Mouse (Mus musculus): Measurements from ENCODE around the gene Fam214b. TPM values are rescaled to one million over a fixed set of nuclear protein-coding genes. Genes with fewer than 3 reads are reported as not detected.

Fam214b gene
- polyA plus RNA-seq (2015; fragmentation: Nextera tagmentation; extraction: Ambion mirVana): 44.8 and 45.3 TPM in 2 replicates

- 0% methylated on average over 33 of the region's 33 CpGs for WGBS
- H3K4me2 ChIP-seq (replicated peaks): peak within 1 kb of the TSS; percentile 81
- ATAC-seq (replicated peaks): peak; percentile 86
- H3K9me3 ChIP-seq: no peaks in the 10 kb centered on the region
- H3K36me3 ChIP-seq: no peaks in the 10 kb centered on the region
- H3K9ac ChIP-seq (replicated peaks): peak within 1 kb of the TSS; percentile 66
- H3K4me3 ChIP-seq: peak within 1 kb of the TSS; percentile 71
- H3K27me3 ChIP-seq: no peaks in the 10 kb centered on the region
- H3K4me1 ChIP-seq: peaks cover 35% of the 10 kb centered on the region
- peak within 1 kb of the TSS; percentile 93 for H3K27ac ChIP-seq (replicated peaks)
Observed at GRCm38 (mm10) chr4:43045659-43046302, at the start of gene Fam214b. Fam214b (minus strand) TSS chr4:43046220.

DNA sequence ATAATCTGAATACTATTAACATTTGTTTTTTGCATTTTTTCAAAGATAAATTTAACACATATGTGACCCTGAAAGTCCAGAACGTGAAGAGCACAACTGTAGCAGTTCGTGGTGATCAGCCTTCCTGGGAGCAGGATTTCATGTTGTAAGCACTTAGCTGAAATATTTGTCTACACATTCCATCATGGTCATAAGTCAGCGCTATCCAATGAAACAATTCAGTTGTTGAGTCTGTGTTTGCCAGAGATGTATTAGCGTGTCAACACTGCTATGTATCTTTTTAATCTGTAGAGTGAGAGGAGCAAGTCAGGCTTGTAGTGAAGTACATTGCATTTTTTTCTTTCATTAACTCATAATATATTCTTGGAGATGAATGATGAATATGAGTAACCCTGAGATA is 45.2 kb upstream of the Fam214b start:
- H3K9me3 ChIP-seq: no peaks in the 10 kb centered on the region
- H3K9ac ChIP-seq (replicated peaks): no peak overlapping the region
- H3K27ac ChIP-seq (replicated peaks): no peak overlapping the region
- H3K36me3 ChIP-seq: no peaks in the 10 kb centered on the region
- no peak for ATAC-seq (replicated peaks)
- no peaks in the 10 kb centered on the region for H3K4me1 ChIP-seq
- 92% methylated on average over 4 of the region's 4 CpGs for WGBS
- no peak overlapping the region for H3K4me2 ChIP-seq (replicated peaks)
- no peak overlapping the region for H3K4me3 ChIP-seq
- H3K27me3 ChIP-seq: no peaks in the 10 kb centered on the region

- Histone ChIP-seq H3K9ac (replicated peaks) (no peak overlapping the region), H3K27me3 (no peaks in the 10 kb centered on the region), H3K4me2 (replicated peaks) (no peak overlapping the region), H3K9me3 (no peaks in the 10 kb centered on the region), H3K27ac (replicated peaks) (no peak overlapping the region), H3K4me3 (no peak overlapping the region), H3K4me1 (no peaks in the 10 kb centered on the region), H3K36me3 (no peaks in the 10 kb centered on the region)
- no peak for ATAC-seq (replicated peaks)
- WGBS: 93% methylated on average over 2 of the region's 2 CpGs
Observed at GRCm38 (mm10) chr4:43089950-43090349, 43.9 kb upstream of the Fam214b start.

- WGBS: 85% methylated on average over 2 of the region's 2 CpGs
- H3K9ac ChIP-seq (replicated peaks): no peak overlapping the region
Observed at GRCm38 (mm10) chr4:43082458-43082857, 36.4 kb upstream of the Fam214b start.

DNA sequence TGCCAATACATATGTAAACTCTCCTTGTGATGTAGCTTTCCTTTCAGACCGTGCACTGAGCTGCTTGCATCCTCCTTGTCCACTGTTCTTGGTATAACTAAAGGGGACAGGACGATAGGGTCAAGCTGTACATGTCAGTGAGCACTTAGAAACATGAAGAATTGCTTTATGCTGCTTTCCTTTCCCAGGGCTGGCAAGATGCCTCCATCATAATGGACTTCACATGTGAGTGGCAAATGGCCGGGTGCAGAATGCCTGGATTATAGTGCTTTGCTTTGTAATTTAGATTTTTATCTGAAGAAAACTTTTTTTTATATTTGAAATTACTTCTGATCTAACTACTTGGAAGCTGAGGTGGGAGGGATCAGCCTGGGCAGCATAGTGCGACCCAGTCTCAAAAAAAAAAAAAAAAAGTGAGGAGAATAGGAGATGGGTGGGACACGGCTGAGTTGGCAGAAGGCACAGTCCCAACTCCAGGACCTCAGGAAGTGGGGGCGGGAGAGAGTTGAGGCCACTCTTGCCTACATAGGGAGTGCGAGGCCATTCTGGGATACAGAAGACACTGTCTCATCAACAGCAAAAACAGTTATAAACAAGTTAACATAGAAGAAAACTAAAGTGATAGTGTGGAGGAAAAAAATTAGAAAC is 32.2 kb upstream of the Fam214b start:
- WGBS: 51% methylated on average over 7 of the region's 7 CpGs
- Histone ChIP-seq H3K4me1 (no peaks in the 10 kb centered on the region), H3K27ac (replicated peaks) (no peak overlapping the region), H3K27me3 (no peaks in the 10 kb centered on the region), H3K9ac (replicated peaks) (no peak overlapping the region), H3K4me3 (no peak overlapping the region), H3K9me3 (no peaks in the 10 kb centered on the region), H3K4me2 (replicated peaks) (no peak overlapping the region), H3K36me3 (no peaks in the 10 kb centered on the region)
- ATAC-seq (replicated peaks): no peak

More at GRCm38 (mm10) chr4:43082458-43082857, 36.4 kb upstream of the Fam214b start:
- Histone ChIP-seq H3K4me3 (no peak overlapping the region), H3K4me1 (no peaks in the 10 kb centered on the region), H3K4me2 (replicated peaks) (no peak overlapping the region), H3K9me3 (no peaks in the 10 kb centered on the region), H3K36me3 (no peaks in the 10 kb centered on the region), H3K27me3 (no peaks in the 10 kb centered on the region), H3K27ac (replicated peaks) (no peak overlapping the region)
- no peak for ATAC-seq (replicated peaks)

GRCm38 (mm10) chr4:43074923-43075322 is 28.9 kb upstream of the Fam214b start:
- Histone ChIP-seq H3K4me3 (no peak overlapping the region), H3K4me2 (replicated peaks) (no peak overlapping the region), H3K27ac (replicated peaks) (no peak overlapping the region), H3K27me3 (no peaks in the 10 kb centered on the region), H3K9me3 (no peaks in the 10 kb centered on the region), H3K9ac (replicated peaks) (no peak overlapping the region), H3K4me1 (no peaks in the 10 kb centered on the region), H3K36me3 (no peaks in the 10 kb centered on the region)
- no peak for ATAC-seq (replicated peaks)

DNA sequence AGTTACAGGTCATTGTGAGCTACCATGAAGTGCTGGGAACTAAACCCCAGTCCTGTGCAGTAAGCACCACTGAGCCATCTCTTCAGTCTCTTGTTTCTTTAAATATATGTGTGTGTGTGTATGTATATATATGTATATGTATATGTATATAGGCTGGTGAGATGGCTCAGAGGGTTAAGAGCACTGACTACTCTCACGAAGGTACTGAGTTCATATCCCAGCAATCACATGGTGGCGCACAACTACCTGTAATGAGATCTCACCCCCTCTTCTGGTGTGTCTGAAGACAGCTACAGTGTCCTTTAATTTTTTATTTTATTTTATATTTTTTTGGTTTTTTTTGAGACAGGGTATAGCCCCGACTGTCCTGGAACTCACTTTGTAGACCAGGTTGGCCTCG is 19.5 kb upstream of the Fam214b start:
- ATAC-seq (replicated peaks): no peak

GRCm38 (mm10) chr4:43060286-43060685 is 14.3 kb upstream of the Fam214b start:
- 30% methylated on average over 3 of the region's 3 CpGs for WGBS
- Histone ChIP-seq H3K4me3 (peak overlapping the region; percentile 68), H3K36me3 (no peaks in the 10 kb centered on the region), H3K4me1 (peaks cover 21% of the 10 kb centered on the region; the same call in 1 of the 2 replicates), H3K27ac (replicated peaks) (no peak overlapping the region), H3K27me3 (no peaks in the 10 kb centered on the region), H3K9me3 (no peaks in the 10 kb centered on the region), H3K9ac (replicated peaks) (no peak overlapping the region), H3K4me2 (replicated peaks) (peak overlapping the region; percentile 69; the same call in 1 of the 2 replicates)
- ATAC-seq (replicated peaks): no peak

More for the DNA sequence above, 19.5 kb upstream of the Fam214b start:
- 95% methylated on average over 4 of the region's 4 CpGs for WGBS
- no peak overlapping the region for H3K27ac ChIP-seq (replicated peaks)
- H3K36me3 ChIP-seq: no peaks in the 10 kb centered on the region
- no peak overlapping the region for H3K4me2 ChIP-seq (replicated peaks)
- H3K9me3 ChIP-seq: no peaks in the 10 kb centered on the region
- no peak overlapping the region for H3K4me3 ChIP-seq
- peaks cover 5% of the 10 kb centered on the region; the same call in 1 of the 2 replicates for H3K4me1 ChIP-seq
- no peak overlapping the region for H3K9ac ChIP-seq (replicated peaks)
- no peaks in the 10 kb centered on the region for H3K27me3 ChIP-seq

DNA sequence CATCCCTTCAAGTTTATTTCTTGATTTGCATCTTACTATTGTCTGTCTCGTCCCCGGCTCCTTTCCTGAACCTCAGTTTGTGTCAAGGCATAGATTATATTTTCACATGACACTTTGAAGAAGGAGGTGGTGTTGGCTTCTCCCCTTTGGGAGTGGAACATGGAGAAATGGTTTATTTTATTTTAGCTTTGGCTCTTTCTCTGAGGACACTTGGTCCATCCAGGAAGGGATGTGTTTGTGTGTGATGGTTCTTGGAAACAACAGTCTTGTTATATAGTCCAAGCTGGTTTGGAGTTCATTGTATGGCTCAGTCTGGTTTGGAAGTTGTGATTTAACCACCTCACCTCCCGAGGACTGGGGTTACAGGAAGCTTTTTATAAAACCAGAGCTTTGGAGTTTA is 13.7 kb upstream of the Fam214b start:
- Histone ChIP-seq H3K9ac (replicated peaks) (peak overlapping the region; percentile 59; the same call in 1 of the 2 replicates), H3K27ac (replicated peaks) (no peak overlapping the region), H3K4me3 (peak overlapping the region; percentile 68), H3K27me3 (no peaks in the 10 kb centered on the region), H3K4me1 (peaks cover 21% of the 10 kb centered on the region; the same call in 1 of the 2 replicates), H3K4me2 (replicated peaks) (peak overlapping the region; percentile 69), H3K36me3 (no peaks in the 10 kb centered on the region), H3K9me3 (no peaks in the 10 kb centered on the region)
- ATAC-seq (replicated peaks): no peak
- WGBS: 31% methylated on average over 3 of the region's 3 CpGs

GRCm38 (mm10) chr4:43058753-43059654 is 13.0 kb upstream of the Fam214b start, which contains the start of gene Unc13b:
Unc13b (plus strand) TSS chr4:43058953.
- ATAC-seq (replicated peaks): peak; percentile 99
- peak within 1 kb of the TSS; percentile 68 for H3K4me3 ChIP-seq
- peak within 1 kb of the TSS; percentile 88 for H3K27ac ChIP-seq (replicated peaks)
- H3K4me1 ChIP-seq: peaks cover 21% of the 10 kb centered on the region; the same call in 1 of the 2 replicates
- no peaks in the 10 kb centered on the region for H3K27me3 ChIP-seq
- no peaks in the 10 kb centered on the region for H3K36me3 ChIP-seq
- peak within 1 kb of the TSS; percentile 69 for H3K4me2 ChIP-seq (replicated peaks)
- H3K9me3 ChIP-seq: no peaks in the 10 kb centered on the region
- H3K9ac ChIP-seq (replicated peaks): peak within 1 kb of the TSS; percentile 59
- WGBS: under 1% methylated on average over 84 of the region's 90 CpGs

- Histone ChIP-seq H3K36me3 (no peaks in the 10 kb centered on the region), H3K27ac (replicated peaks) (peak overlapping the region; percentile 88), H3K9ac (replicated peaks) (peak overlapping the region; percentile 33)
Observed at GRCm38 (mm10) chr4:43058392-43058752, 12.4 kb upstream of the Fam214b start.

DNA sequence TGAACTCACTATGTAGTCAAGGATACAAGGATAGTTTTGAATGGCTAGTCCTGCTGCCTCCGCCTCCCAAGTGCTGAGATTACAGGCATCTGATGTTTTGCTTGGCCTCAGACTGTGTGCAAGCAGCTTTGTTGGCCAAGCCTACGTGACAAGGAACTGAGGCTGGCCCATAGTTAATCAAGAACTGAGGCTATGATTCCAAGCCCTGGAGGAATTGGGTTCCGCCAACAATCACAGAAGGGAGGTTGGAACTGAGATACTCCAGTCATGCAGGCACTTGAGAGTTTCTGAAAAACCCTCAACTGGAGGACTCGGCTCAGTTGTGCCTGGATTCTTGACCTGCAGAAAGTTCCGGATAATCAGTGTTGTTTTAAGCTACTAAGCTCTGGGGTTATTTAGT is 11.6 kb upstream of the Fam214b start:
- WGBS: 91% methylated on average over 5 of the region's 5 CpGs
- no peaks in the 10 kb centered on the region for H3K27me3 ChIP-seq
- H3K27ac ChIP-seq (replicated peaks): no peak overlapping the region
- ATAC-seq (replicated peaks): no peak
- no peak overlapping the region for H3K4me2 ChIP-seq (replicated peaks)
- H3K4me3 ChIP-seq: no peak overlapping the region
- H3K4me1 ChIP-seq: peaks cover 21% of the 10 kb centered on the region; the same call in 1 of the 2 replicates
- H3K9ac ChIP-seq (replicated peaks): no peak overlapping the region
- no peaks in the 10 kb centered on the region for H3K9me3 ChIP-seq
- no peaks in the 10 kb centered on the region for H3K36me3 ChIP-seq

More at GRCm38 (mm10) chr4:43058392-43058752, 12.4 kb upstream of the Fam214b start:
- ATAC-seq (replicated peaks): peak; percentile 47; the same call in 1 of the 2 replicates
- peaks cover 21% of the 10 kb centered on the region; the same call in 1 of the 2 replicates for H3K4me1 ChIP-seq
- H3K4me2 ChIP-seq (replicated peaks): peak overlapping the region; percentile 69
- peak overlapping the region; percentile 68 for H3K4me3 ChIP-seq
- no peaks in the 10 kb centered on the region for H3K27me3 ChIP-seq
- WGBS: 12% methylated on average over 8 of the region's 8 CpGs
- no peaks in the 10 kb centered on the region for H3K9me3 ChIP-seq

Measured in forebrain, embryonic 15.5 days (tissue).